Mouse (Mus musculus): ENCODE measurements around the gene Ppp1r17. TPM values are rescaled to one million over a fixed set of nuclear protein-coding genes. Genes with fewer than 3 reads are reported as not detected.

Ppp1r17 gene
- total and polyA plus RNA-seq, 3 experiments = not detected

DNA sequence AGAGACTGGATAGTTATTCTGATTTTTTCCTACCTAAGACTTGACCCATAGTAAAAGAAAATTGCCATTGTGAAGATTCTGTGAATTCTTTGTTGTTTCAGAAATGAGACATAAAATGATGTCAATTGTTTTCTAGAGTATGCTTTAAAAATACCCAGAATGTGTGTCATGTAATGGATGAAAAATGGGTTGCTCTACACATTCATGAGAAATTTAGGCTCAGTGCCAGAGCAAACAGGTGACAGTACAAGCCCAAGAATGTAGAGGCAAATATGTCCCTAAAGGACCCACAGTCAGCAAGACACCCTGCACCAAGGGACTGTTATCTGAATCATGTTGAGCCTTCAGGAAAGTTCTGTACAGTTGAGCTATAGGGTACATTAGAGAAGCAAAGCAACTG lies 51.2 kb downstream of the Ppp1r17 start:
- Histone ChIP-seq H3K9ac (ENCODE audit: insufficient read depth, low read depth) (no peak overlapping the region), H3K4me3 (replicated peaks in 1 of 3; ENCODE audit: low read depth in 2 of 3, low read length in 2 of 3, poor library complexity in 1 of 3) (no peak overlapping the region), H3K9me3 (replicated peaks; ENCODE audit: low read length) (no peaks in the 10 kb centered on the region), H3K36me3 (replicated peaks in 1 of 2; ENCODE audit: control insufficient read depth in 1 of 2, insufficient read depth in 1 of 2, low read length in 1 of 2) (no peaks in the 10 kb centered on the region), H3K79me2 (replicated peaks; ENCODE audit: control insufficient read depth, extremely low read depth, insufficient read depth, poor library complexity, severe bottlenecking) (no peaks in the 10 kb centered on the region), H3K27ac (ENCODE audit: insufficient read depth, low read depth) (no peak overlapping the region), H3K4me1 (ENCODE audit: control insufficient read depth in 1 of 2, insufficient read depth in 2 of 2) (no peaks in the 10 kb centered on the region), H3K27me3 (replicated peaks) (no peaks in the 10 kb centered on the region), H3K4me2 (ENCODE audit: insufficient read depth, low read depth, poor library complexity, severe bottlenecking) (no peak overlapping the region)
- no peak for DNase-seq (ENCODE audit: extremely low read depth)
- in situ Hi-C loops (cut with MboI; ENCODE audit: low pct_ligation_motif_present, low pct_unique_long_range_greater_than_20kb, low sequenced_read_pairs) (loop anchor here (25.0 kb wide), 2 partner anchors 419 to 544 kb away; no protein-coding TSS in a partner anchor), dilution Hi-C loops (cut with MboI; ENCODE audit: extremely low pct_ligation_motif_present, extremely low pct_unique_long_range_greater_than_20kb, low sequenced_read_pairs) (no loop called here)
- TF ChIP-seq POLR2A (IDR thresholded peaks at IDR 0.05; ENCODE audit: low read depth, low read length) (no peak), JUN (IDR thresholded peaks at IDR 0.05; ENCODE audit: insufficient read depth, low read depth, low read length) (no peak), ZC3H11A (IDR thresholded peaks at IDR 0.05; ENCODE audit: low read depth, low read length) (no peak), RAD21 (IDR thresholded peaks at IDR 0.05; ENCODE audit: low read depth, low read length) (no peak), ZNF384 (IDR thresholded peaks at IDR 0.05; ENCODE audit: low read depth, low read length) (no peak), CHD2 (IDR thresholded peaks at IDR 0.05; ENCODE audit: low read length) (no peak), SIN3A (IDR thresholded peaks at IDR 0.05; ENCODE audit: low read length) (no peak), MAZ (IDR thresholded peaks at IDR 0.05; ENCODE audit: low read depth, low read length) (no peak), USF2 (conservative IDR thresholded peaks at IDR 0.05; ENCODE audit: low read depth, low read length) (no peak), IRF4 (IDR thresholded peaks at IDR 0.05; ENCODE audit: low read depth, low read length) (no peak), PAX5 (IDR thresholded peaks at IDR 0.05; ENCODE audit: low read length) (no peak), UBTF (IDR thresholded peaks at IDR 0.05; ENCODE audit: low read depth, low read length) (no peak), GABPA (IDR thresholded peaks at IDR 0.05; ENCODE audit: insufficient replicate concordance, low read depth, low read length) (no peak), ETS1 (conservative IDR thresholded peaks at IDR 0.05; ENCODE audit: low read depth, low read length) (no peak), TBP (conservative IDR thresholded peaks at IDR 0.05; ENCODE audit: low read depth, low read length) (no peak), NRF1 (IDR thresholded peaks at IDR 0.05; ENCODE audit: low read depth, low read length) (no peak)

DNA sequence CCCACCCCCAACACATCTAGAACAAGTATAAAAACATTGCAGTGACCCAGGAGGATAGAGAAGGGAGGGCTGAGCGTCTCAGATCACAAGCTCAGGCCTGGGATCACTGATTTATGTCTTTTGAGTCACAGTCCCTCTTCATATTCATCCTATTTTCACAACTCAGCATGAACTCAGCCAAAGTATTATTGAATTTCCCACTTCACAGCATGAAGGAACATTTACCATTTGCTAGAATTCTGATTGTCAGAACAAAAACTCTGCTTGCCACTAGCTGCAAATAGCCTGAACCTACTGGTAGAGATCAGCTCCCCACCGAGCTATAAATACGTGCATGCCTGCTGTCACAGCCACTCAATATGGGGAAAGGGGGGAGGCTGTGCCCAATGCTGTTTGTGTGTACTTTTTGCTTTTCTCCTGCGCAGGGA lies 59.1 kb downstream of the Ppp1r17 start:
- dilution Hi-C loops (cut with MboI; ENCODE audit: extremely low pct_ligation_motif_present, extremely low pct_unique_long_range_greater_than_20kb, low sequenced_read_pairs) = no loop called here

More for the DNA sequence above, 59.1 kb downstream of the Ppp1r17 start:
- H3K4me2 ChIP-seq (ENCODE audit: insufficient read depth, low read depth, poor library complexity, severe bottlenecking) = no peak overlapping the region
- H3K9me3 ChIP-seq (replicated peaks; ENCODE audit: low read length) = no peaks in the 10 kb centered on the region
- no peak for TF ChIP-seq USF2 (conservative IDR thresholded peaks at IDR 0.05; ENCODE audit: low read depth, low read length)
- TF ChIP-seq ELF1 (IDR thresholded peaks at IDR 0.05; ENCODE audit: low read depth, low read length) = no peak
- no peak for TF ChIP-seq E2F4 (IDR thresholded peaks at IDR 0.05; ENCODE audit: insufficient replicate concordance, low read depth, low read length)
- TF ChIP-seq PAX5 (IDR thresholded peaks at IDR 0.05; ENCODE audit: low read length) = no peak
- TF ChIP-seq USF1 (IDR thresholded peaks at IDR 0.05; ENCODE audit: low read depth, low read length) = no peak
- no peak for TF ChIP-seq UBTF (IDR thresholded peaks at IDR 0.05; ENCODE audit: low read depth, low read length)
- TF ChIP-seq CHD2 (IDR thresholded peaks at IDR 0.05; ENCODE audit: low read length) = no peak
- TF ChIP-seq EP300 (IDR thresholded peaks at IDR 0.05; ENCODE audit: low read length) = no peak
- TF ChIP-seq IRF4 (IDR thresholded peaks at IDR 0.05; ENCODE audit: low read depth, low read length) = no peak
- no peak for TF ChIP-seq SMC3 (IDR thresholded peaks at IDR 0.05; ENCODE audit: low read depth, low read length)
- TF ChIP-seq JUN (IDR thresholded peaks at IDR 0.05; ENCODE audit: insufficient read depth, low read depth, low read length) = no peak
- no peak for TF ChIP-seq NRF1 (IDR thresholded peaks at IDR 0.05; ENCODE audit: low read depth, low read length)
- no peak for TF ChIP-seq MAFK (IDR thresholded peaks at IDR 0.05; ENCODE audit: insufficient replicate concordance, low read length)
- no peak for TF ChIP-seq TCF12 (IDR thresholded peaks at IDR 0.05; ENCODE audit: low read depth, low read length)
- no peak for TF ChIP-seq MYC (IDR thresholded peaks at IDR 0.05; ENCODE audit: low read depth, low read length)
- TF ChIP-seq CTCF (conservative IDR thresholded peaks at IDR 0.05 in 1 of 2, IDR thresholded peaks at IDR 0.05 in 1 of 2; ENCODE audit: low read depth in 2 of 2, low read length in 2 of 2) = no peak
- no peak for TF ChIP-seq ZNF384 (IDR thresholded peaks at IDR 0.05; ENCODE audit: low read depth, low read length)
- no peak for TF ChIP-seq RAD21 (IDR thresholded peaks at IDR 0.05; ENCODE audit: low read depth, low read length)
- no peak for TF ChIP-seq SIN3A (IDR thresholded peaks at IDR 0.05; ENCODE audit: low read length)
- H3K36me3 ChIP-seq (replicated peaks in 1 of 2; ENCODE audit: control insufficient read depth in 1 of 2, insufficient read depth in 1 of 2, low read length in 1 of 2) = no peaks in the 10 kb centered on the region
- no peaks in the 10 kb centered on the region for H3K4me1 ChIP-seq (ENCODE audit: control insufficient read depth in 1 of 2, insufficient read depth in 2 of 2)
- H3K4me3 ChIP-seq (replicated peaks in 1 of 3; ENCODE audit: low read depth in 2 of 3, low read length in 2 of 3, poor library complexity in 1 of 3) = no peak overlapping the region
- no peaks in the 10 kb centered on the region for H3K27me3 ChIP-seq (replicated peaks)
- H3K79me2 ChIP-seq (replicated peaks; ENCODE audit: control insufficient read depth, extremely low read depth, insufficient read depth, poor library complexity, severe bottlenecking) = no peaks in the 10 kb centered on the region
- no peak overlapping the region for H3K9ac ChIP-seq (ENCODE audit: insufficient read depth, low read depth)
- no peak overlapping the region for H3K27ac ChIP-seq (ENCODE audit: insufficient read depth, low read depth)
- in situ Hi-C loops (cut with MboI; ENCODE audit: low pct_ligation_motif_present, low pct_unique_long_range_greater_than_20kb, low sequenced_read_pairs) = no loop called here
- no peak for DNase-seq (ENCODE audit: extremely low read depth)
